Mouse (Mus musculus) heart, adult 18-20 months (tissue): Measurements from ENCODE around the gene Cycs. TPM values are rescaled to one million over a fixed set of nuclear protein-coding genes. Genes with fewer than 3 reads are reported as not detected.
"Not testable (repeated sequence)": the region's sequence is repeated elsewhere in the genome, so short reads cannot be mapped to it uniquely, and the experiment has no call there.

Experiments
- DNase-seq, 2 experiments: peaks; one replicate each; pipeline ENCODE4 v3.0.0; 2021 to 2022; ENCODE audit warnings: mixed read lengths in 1 of 2
- long read RNA-seq, 2 experiments: library from polyadenylated mRNA; stranded (forward); transcript quantifications; one replicate each; pipeline ENCODE4 v2.0.0; 2021
- total RNA-seq, 2 experiments: library from RNA; stranded (reverse); gene quantifications; 2 replicates each; pipeline ENCODE4 v1.2.3; 2021

The Cycs gene
- total RNA-seq = 100 to 1,000 TPM; 157 to 166 TPM
- long read RNA-seq, experiment 1, transcript Cycs-201 (2 exons, 607 nt) = minor isoform, 9 of 1,544 reads
- long read RNA-seq, experiment 1, transcript Cycs-202 (3 exons, 3,123 nt) = major isoform, 1,474 of 1,544 reads
- long read RNA-seq, experiment 1, partial matches to known transcripts = 0 of 1,544 reads
- long read RNA-seq, experiment 1, other reads (novel, unspliced or antisense) = 61 of 1,544 reads
- long read RNA-seq, experiment 2, transcript Cycs-202 (3 exons, 3,123 nt) = major isoform, 1,026 of 1,097 reads
- long read RNA-seq, experiment 2, transcript Cycs-201 (2 exons, 607 nt) = minor isoform, 11 of 1,097 reads
- long read RNA-seq, experiment 2, partial matches to known transcripts = 0 of 1,097 reads
- long read RNA-seq, experiment 2, other reads (novel, unspliced or antisense) = 60 of 1,097 reads

DNA sequence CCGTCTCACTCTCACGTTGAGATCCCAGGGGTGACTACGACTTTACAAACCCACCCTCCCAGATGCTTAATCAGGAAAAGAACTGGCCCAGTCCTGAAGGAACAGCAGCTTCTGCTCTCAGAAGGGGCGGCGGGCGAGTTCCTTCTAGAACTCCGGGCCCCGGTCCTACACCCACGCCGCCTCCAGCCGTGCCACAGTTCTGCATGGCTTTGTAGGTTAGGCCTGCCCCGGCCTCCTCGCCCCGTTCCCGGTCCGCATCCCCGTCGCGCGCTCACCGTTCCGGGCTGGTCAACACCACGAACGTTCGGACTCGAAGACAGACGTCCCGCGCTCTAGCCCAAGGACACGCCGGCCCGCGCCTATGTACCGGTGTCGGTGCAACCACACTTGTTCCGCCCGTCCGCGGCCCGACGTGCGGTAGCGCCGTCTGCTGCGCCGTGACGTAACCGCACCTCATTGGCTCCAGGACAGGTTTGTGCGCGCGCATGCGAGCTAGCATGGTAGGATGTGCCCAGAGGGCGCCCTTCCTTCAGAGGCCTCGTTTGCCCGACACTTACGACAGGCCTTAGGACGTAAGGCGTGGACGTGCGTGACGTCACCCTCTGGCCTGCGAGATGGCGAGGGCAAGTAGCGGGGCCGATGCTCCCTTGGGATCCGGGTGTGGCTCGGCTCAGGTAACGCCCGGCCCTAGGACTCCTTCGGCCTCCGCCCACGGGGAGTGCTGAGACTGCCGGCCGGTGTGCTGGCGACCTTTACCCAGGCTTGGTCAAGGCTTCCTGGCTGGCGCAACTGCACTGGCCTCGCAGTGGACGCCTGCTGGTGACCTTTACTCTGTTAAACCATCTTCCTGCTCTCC is at the start of gene Cycs:
TSS of gene Cycs (minus strand) at position 398 of the 856 bp plus-strand sequence.
- peak; percentile 99 to 100 for DNase-seq

DNA sequence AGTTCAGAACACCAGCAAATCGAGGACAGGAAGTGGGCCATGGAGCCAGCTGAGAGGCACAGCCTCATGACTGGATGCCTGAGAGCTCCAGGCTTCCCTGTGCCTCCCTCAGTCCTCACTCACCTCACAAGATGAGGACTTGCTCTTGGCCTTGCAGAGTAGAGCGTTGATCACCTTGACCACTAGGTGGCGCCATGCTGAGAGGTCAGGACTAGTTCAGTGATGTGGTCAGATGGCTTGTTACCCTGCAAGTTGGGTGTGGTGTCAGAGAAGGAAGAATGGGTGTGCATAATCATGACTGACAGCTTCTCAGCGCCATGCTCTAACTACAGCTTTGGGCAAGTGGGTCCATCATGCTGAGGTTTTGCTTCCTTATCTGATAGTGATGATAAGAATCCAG is 35.3 kb upstream of the Cycs start:
- no peak for DNase-seq

DNA sequence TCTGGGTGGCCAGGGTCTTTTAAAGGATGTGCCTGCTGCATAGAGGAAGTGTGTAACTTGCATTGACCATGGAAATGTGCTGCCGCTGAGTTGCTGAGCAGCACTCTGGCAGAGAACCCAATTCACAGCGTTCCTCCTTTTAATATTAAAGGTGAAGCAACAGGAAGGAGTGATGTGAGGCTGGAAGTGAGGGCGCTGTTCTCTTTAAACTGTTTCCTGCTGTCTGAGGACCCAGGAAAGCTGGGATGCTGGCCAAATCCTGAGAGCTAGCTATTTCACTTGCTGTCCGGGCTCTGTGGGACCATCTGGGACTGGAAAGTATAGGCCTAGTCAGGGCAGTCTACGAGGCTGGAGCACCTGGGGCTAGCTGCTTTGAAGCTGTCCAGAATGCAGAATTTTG is 32.2 kb upstream of the Cycs start:
- DNase-seq = peak; percentile 38 to 48

DNA sequence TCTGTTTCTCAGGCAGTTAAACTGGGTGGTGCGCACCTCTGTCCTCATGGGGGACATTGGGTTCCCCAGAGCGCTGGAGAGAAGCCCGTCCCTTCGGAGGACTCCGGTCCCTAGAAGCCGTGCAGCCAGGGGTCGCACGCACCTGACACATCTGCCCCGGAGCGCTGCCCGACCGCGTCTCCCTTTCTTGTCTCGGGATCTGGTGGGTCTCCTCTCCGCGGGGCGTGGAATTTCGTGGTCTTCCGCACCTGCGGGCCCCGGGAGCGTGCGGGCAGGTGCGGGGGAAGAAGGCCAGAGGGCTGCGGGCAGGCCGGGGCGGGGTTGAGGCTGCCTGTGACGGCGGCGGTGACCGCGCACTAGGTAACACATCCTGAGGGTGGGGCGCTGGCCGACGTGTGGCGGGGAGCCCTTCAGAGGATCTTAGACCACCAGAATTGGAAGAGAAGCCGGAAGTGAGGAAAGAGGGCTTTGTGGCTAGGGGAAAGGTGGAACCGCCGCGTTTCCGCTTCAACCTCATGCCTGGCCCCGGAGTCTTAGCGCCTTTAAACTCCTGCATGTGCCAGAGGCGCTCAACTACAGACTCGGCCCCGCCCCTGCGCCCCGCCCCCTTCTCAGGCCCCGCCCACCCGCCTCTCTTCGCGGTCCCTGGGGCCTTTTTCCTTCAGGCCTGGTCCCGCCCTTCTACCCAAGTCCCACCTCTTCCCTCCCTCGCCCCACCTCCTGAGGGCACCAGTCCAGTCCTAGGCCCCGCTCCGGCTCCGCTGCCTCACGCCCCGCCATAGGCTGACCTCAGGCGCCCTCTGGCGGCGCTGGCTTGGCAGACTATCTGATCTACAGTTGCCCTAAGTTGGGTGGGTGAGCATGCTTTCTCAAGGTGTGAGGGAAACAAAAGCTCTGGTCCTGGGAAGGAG is 30.2 kb upstream of the Cycs start, which contains the start of gene 4921507P07Rik:
TSS of gene 4921507P07Rik (minus strand) at position 332 of the 911 bp plus-strand sequence.
- peak; percentile 96 to 97 for DNase-seq

DNA sequence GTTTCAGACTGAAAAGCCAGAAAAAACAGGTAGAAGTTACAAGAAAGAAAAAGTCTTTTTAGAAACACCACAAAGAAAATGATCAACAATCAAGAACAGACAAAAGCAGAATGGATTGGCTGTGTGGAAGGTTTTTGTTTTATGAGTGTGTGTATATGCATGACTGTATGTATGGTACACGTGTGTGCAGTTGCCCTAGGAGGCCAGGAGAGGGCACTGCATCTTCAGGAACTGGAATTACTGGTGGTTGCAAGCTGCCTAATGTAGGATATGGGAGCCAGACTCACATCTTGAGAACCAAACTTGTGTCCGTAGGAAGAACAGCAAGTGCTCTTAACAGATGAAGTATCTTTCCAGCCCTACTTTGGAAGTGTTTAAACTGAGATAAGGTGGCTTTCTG is 28.0 kb upstream of the Cycs start:
- DNase-seq = no peak

DNA sequence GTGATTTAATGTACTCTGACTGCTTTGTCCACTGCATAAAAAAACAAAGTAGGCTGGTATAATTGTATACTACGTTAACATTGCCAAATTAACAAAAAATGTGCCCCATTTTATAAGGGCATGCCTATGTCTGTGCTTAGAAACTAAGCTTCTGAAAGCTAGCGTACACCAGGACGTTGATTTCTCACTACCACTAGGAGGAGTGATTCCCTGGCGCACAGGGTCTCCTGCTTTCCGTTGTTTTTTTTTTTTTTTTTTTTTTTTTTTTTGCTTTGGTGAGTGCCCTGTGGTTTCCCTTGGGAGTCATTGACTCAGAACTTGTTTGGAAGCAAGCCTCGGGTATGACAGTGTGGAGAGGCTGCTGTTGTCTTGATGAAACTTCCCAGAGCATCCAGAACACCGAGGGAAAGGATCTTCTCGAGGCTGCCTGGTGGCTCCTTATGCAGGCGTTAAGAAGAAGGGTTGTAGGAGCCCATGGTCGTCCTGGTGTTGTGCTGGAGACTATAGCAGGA is 27.1 kb upstream of the Cycs start:
- DNase-seq = no peak

DNA sequence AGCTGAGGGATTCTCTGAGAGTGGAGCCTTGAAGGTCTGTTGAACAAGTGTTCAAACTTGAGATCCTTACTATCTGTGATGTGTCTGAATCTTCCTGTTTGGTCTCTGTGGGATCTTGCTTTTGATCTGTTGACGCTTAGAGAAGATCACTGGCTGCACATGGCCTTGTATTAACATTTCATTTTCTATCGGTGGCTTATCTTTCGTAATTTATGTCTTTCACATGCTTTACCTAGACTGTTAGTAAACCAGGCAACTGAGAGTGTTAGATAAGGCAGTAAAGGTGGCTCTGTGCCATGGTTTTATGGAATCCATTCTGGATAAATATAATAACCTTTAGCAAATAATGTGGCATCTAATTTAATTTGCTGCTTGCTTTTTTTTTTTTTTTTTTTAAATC is 23.9 kb upstream of the Cycs start:
- DNase-seq = no peak

DNA sequence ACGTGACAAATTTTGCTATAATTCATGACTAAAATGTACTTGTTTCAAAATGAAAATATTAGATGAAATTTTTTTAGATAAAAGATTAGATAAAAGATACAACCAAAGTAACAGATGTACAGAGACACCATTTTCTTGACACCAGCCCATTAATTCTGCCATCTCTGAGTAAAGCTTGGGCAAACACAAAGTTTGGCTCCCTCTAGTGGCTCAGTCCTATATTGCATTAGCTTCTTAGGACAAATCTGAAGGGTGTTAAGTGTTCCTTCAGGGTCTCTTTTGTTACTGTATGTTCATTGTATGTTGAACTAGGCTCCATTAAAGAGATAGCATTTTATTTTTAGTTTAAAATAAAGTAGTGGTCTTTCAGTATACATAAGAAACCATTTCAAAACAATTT is 21.9 kb upstream of the Cycs start:
- peak; percentile 43 to 75 for DNase-seq

DNA sequence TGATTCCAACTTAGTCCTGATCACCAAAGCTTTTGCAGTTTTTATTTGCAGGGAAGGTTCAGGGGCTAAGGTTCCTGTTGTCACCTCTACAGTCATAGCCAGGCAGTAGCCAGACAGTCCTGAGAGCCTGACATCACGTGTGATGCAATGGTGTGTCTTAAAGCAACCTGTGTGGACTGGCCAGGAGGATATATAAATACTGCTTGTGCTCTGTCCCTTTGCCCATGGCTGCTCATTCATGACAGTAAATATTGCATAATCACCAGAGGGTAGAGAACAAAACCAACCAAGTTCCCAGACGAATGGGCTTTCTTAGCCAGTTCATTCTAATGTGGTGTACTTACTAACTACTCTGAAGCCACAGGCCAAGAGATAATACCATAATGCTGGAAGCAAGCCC is 21.1 kb upstream of the Cycs start:
- DNase-seq = no peak

DNA sequence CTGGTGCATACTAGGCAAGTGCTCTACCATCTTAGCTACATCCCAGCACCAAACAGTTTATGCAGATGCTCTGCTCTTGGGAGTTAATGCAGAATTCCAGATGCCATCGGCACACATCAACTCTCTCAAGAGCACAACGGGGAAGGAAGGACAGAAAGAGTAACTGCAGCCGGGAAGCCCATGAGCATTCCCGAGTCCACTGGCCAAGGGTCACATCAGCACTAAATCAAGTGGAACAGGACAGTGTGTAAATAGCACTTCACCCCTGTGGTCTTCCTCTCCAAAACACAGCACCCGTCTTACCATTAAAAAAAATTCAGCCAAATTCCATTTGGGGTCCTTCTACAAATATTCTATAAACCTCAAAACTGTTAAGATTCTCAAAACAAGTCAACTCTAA is 20.0 kb upstream of the Cycs start:
- no peak for DNase-seq

DNA sequence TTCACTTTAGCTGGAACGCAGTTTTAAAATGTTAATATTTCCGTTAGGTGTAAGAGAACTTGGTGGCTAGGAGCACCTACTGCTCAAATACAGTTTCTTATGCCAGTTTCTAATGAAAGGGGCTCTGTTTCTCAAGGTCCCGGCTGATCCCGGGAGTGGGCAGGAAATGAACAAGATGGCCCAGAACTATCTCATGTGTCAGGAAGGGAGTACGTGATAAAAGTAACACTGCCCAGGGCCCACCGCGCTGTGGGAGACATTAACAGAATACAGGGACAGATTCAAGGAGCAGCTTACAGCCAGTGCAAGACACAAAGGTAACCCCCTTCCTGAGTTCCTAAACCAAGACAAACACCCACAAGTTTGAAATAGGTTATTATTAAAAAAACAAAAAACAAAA is 19.4 kb upstream of the Cycs start:
- DNase-seq = no peak

DNA sequence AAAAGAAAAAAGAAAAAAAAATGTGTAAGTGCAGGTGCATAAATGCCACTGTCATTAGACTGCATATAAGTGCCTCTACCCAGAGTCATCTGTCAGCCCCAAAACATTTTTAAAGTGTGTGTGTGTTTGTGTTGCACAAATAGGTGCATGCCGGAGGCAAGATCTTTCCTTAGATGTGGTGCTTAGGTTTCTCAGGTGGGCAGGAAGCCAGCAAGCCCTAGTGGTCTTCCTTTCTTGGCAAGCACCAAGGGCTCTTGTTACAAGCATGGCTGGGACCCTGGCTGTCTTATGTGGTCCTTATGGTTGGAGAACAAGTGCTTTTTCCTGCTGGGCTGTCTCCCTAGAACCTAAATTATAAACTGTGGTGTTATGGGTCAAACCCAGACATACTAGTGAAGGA is 5.3 kb upstream of the Cycs start:
- no peak for DNase-seq

DNA sequence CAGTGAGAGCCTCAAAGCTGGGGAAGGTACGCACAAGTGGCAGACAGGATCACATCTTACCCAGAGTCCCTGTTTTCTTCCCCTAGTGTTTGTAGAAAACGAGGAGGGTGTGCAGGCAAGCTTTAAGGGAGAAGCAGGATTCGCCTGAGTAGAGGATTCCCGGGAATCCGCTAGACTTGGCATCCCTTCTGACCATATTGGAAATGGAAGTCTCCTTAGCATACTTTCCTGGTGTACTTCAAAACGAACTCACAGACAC is 588 bp upstream of the Cycs start:
- no peak for DNase-seq

DNA sequence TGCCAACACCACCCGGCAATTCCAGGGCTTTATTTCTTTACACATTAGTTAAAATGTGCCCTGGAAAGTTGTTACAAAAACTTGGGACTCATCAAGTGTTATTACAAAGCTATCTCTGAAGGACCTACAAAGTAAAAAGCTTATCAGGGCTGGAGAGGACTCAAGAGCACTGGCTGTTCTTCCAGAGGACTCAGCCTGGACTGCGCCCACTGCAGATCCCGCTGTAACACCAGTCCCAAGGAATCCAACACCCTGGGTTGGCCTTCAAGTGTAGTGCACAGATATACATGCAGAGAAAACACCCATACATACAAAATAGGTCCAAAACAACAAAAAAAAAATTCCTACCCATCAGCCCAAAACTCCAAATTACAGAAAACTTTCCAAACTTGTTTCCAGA is 2.7 kb downstream of the Cycs start:
- no peak for DNase-seq

DNA sequence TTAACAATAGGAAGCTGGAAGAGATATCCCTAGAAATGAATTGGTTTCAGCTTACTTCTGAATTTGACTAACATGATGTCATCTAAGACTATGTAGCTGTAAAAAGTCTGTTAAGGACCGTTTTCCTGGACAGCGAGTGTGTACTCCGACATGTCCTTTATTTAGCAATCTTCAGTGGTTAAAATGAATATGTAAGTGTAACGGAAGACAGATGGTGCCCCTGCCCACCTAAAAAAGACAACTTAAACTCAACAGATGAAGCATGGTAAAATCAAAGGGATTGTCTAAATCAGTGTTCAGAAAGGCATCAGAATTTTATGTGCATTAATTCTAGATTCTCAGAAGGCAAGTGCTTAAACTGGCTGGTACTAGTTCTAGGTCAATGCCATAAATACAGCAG is 3.9 kb downstream of the Cycs start:
- no peak for DNase-seq

DNA sequence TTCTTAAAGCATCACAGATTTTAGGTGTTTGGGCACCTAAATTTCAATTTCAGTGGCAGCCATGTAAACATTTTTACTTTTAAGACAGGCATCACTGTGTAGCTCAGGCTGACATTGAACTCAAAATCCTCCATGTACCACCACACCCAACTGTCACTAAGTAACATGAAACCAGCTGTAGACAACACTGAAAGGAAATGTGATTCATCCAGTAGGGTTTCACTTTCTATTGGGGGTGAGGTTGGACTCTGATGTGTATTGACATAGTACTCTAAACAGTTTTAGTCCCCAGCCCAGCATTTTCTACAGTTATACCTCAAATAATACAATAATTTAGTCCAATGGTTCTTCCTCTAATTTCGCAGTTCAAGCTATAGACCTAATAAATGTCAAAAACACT is 5.6 kb downstream of the Cycs start:
- no peak for DNase-seq

DNA sequence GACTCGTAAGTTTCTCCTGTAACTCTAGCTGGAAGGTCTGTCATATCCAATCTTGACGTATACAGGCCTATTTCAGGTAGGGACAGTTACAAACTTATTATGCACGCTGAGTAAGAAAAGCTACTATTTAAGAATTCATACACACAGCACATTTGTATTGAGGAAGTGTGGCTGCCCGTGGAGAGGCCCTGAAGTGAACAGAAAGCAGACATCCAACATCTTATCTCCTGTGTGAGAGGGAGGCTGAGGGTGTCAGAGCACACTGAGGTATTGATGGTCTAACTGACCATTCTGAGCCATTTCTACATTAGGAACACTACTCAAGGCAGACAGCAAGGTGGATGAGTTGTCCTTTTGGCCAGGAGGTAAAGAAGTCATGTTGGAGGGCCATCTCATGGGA is 7.5 kb downstream of the Cycs start:
- DNase-seq = no peak

DNA sequence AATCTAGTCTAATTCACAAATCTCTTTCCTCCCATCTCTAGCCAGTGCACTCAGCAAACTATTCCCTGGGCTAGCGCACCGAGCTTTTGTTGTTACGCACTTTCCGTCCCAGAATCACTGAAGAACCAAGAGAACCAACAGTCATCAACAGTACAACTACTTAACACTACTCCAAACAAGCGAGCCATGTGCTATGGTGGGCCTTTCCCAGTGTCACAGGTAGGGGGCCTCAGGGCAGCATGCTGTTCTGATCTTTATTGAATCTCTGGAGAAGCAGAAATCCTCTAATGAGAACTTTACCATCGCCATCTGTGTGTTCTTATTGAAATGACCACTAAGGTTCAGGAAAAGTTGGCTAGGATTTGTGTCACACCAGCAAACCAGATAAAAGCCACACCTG is 8.8 kb downstream of the Cycs start:
- DNase-seq = no peak

DNA sequence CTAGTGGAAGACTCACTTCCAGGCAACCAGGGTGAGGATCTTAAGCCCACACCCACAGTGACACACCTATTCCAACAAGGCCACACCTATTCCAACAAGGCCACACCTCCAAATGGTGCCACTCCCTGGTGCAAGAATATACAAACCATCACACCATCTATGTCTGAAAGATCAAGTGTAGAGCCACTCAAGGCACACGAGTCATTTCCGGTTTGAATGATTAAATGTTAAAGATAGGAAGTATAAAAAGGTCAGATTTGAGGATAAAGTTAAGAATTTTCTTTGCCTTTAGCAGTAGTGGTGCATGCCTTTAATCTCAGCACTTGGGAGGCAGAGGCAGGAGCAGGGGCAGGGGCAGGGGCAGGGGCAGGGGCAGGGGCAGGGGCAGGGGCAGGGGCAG is 12.1 kb downstream of the Cycs start:
- not testable (repeated sequence) for DNase-seq

DNA sequence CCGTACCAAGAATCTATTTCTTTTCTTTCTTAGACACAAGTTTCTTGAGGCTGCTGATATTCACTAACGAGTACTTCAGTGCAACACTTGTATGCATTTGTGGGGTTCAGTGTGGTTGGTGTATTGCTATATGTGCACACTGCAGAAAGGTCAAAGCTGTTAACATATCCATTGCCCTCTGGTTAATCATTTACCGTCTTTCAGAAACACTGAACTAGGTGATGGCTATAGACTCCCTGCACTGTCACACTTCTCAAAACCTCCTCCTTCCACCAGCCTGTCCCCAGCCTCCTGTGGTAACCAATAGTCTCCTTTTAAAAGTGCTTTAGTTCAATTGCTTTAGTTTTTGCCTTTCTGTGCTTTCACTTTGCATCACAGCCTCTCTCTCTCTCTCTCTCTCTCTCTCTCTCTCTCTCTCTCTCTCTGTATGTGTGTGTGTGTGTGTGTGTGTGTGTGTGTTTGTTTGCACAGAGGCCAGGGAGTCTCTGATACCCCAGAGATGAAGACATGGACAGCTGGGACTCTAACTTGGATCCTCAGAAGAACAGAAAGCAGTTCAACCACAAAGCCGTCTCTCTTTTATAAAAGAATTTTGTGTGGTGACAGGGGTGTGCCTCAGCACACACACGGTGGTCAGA is 13.3 kb downstream of the Cycs start:
- DNase-seq = no peak

DNA sequence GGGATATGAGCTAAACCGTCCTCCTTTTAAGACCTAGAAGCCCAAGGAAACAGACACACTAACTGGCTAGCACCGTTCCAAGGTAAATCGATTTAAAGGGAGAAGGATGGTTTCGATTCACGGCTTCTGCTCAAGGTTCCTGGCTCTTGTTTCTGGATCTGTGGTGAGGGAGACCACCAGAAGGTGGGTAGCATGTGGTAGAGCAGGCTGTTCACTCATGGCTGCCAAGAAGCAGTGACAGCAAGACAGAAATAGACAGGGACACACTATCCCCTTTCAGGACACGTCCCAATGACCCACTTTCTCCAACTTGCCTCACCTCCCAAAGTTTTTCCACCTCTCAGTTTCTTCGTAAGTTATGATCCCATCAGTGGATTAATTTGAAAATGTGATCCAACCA is 16.5 kb downstream of the Cycs start:
- DNase-seq = no peak

DNA sequence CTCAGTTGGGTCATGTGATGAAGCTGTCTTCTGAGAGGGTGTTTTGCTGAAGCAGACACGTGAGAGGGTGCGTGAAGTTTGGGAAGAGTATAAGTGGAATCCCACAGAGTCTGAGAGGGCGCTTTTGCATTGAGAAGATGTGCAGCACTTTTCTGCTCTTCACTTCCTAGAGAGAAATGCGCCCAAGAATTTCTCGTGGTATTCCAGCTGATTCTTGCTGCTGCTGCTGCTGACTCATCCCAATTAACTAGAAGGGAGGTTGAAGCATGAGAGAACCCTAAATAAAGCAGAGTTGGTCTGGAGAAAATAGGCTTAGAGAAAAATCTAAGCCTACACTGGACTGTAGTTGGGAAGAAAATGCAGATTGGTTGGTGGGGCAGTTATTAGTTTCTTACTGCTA is 17.3 kb downstream of the Cycs start:
- no peak for DNase-seq
